Mouse (Mus musculus): ENCODE data around the gene Pkp3. TPM values are rescaled to one million over a fixed set of nuclear protein-coding genes. Genes with fewer than 3 reads are reported as not detected.
"Not testable (repeated sequence)": the region's sequence is repeated elsewhere in the genome, so short reads cannot be mapped to it uniquely, and the experiment has no call there.

Gene Pkp3
- total RNA-seq (2021): not detected
- long read RNA-seq, experiment 1: 0 reads
- long read RNA-seq, experiment 2: 0 reads

DNA sequence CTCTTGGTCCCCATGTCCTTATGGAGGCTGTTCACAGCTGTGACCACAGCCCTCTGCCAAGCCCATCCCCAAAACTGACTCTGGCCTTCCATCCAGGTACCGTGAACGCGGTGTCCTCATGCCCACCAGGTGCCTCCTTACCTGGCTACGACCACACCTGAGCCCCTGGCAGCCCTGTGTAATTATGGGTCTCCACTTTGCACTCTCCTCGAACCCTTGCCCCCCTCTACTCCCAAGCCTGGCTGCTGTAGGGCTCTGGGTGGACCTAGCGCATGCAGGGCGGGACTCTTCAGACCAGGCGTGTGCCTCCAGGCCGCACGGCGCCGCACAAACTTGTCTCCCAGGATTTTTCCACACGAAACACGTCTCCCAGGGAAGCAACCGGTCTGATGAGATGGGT is at the start of gene Pkp3:
TSS of gene Pkp3 (plus strand) at position 378 of the 400 bp plus-strand sequence.
- DNase-seq (ENCODE audit: low spot score in 2 of 2): no peak

DNA sequence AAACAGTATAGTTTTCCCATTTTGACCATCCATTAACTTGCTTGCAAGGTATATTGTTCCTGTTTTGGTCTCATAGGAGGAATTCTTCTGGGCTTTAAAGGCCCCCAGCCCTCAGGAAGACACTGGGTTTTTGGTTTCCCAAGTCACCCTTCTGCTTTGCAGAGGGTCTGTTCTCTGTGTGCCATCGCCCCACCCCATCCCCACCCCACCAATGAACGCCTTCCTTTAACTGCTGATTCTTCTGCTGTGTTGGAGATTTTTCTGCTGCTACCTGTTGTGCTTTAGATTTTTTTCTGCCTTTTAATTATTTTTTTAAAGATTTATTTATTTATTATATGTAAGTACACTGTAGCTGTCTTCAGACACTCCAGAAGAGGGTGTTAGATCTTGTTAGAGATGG is 49.2 kb upstream of the Pkp3 start, which contains the start of gene Gm17387:
TSS of gene Gm17387 (plus strand) at position 301 of the 400 bp plus-strand sequence.
- no peak for DNase-seq (ENCODE audit: low spot score in 2 of 2)

DNA sequence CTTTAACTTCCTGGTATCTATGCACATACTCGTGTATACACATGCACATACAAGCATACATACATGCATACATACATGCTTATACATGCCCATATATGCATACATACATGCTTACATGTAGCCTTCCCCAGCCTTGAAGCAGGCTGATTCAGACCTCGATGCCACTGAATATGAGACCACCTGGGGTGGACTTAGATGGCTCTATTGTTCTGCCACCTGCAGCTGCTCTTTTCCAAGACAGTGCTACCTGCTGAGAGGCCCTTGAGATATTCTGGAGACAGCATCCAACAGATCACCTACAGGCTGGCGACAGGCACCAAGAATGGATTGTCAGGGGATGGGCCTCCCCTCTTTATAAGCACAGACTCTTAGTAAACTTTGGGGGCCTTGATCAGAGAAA is 47.6 kb upstream of the Pkp3 start:
- DNase-seq (ENCODE audit: low spot score in 2 of 2): no peak

DNA sequence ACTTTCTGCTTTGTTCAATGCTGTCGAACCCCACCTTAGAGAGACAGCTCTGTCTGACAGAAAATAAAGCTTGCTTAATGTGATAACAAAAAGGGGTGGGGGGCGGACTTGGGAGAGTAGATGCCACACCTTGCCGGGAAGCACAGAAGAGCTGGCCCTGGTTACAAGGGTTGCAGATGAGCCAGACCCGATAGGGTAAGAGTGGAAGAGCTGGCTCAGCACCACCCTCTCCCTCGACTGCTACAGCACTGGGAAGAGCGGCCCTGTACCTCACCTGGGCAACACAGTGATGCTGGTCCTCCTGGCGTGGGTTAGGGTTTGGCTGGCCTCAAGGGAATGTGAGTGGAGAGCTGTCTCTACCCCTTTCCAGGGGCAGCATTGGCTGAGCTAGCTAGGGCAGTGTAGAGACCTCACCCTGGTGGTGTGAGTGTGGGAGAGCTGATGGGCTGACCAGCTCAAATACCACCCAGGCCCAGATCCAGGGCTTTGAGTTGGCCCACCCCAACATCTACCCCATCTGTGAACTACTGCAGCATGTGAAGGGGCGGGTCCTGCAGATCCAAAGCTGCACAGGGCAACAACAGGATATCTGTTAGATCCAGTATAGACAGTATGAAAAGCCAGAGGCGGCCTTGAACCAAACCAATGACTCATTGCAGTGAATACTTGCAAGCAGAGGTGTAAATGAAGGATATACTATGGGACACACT is 45.4 kb upstream of the Pkp3 start:
- no peak for DNase-seq (ENCODE audit: low spot score in 2 of 2)

DNA sequence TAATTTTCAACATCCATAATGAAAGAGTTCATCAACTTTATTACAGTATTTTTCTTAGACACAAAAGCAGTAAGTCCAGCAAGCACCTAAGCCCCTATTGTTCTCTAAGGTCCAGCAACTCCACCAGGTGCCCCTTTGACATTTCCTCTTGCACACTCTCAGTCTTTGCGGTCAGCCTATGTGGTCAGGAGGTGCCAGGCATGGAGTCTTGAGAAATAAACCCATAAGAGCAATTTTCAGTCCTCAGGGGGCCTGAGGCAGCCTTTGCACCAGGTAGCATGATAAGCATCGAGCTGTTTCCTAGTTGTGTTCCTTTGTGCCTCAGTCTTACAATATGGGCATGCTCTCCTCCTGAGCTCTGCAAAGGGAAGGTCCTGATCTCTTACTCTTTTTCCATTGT is 41.4 kb upstream of the Pkp3 start:
- DNase-seq (ENCODE audit: low spot score in 2 of 2): not testable (repeated sequence)

DNA sequence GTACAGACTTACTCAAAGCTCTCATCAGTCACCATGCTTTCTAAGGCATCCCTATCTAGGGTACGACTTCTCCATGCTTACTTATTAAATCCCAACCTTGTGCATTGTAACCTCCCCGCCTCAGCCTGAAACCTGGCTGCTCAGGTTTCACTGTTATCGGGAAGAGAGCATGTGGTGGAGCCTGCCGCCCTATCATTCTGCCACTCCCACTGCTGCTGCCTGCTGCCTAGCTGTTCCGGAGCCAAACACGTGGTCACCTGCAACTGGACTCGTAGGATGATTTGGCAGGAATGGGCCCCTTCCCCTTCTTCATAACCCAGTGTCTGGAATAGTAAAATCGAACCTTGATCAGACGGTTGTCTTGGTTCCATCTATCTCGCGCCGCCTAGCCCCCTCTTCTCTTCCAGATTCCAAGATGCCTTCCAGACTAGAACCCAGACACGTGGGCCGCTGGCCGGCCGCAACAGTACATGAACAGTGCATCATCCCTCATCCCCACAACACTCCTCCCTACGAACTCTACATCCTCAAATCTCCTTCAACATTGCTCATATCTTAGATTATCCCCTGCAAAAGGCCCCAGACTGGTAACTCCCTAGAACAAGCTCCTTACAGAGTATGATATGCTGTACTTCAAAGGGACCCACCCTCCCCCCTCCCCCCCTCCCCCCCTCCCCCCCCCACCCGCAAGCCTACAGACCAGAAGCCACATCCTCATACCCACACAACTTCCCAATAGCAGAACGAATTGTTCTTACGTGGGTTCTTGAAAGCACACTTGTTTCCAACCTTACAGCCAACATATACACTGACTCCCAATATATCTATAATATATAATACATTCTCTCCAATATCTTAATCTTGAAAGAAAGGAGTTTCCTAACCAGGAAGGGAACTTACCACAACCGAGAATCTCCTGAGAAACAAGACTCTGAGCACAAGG is 39.7 kb upstream of the Pkp3 start:
- no peak for DNase-seq (ENCODE audit: low spot score in 2 of 2)

DNA sequence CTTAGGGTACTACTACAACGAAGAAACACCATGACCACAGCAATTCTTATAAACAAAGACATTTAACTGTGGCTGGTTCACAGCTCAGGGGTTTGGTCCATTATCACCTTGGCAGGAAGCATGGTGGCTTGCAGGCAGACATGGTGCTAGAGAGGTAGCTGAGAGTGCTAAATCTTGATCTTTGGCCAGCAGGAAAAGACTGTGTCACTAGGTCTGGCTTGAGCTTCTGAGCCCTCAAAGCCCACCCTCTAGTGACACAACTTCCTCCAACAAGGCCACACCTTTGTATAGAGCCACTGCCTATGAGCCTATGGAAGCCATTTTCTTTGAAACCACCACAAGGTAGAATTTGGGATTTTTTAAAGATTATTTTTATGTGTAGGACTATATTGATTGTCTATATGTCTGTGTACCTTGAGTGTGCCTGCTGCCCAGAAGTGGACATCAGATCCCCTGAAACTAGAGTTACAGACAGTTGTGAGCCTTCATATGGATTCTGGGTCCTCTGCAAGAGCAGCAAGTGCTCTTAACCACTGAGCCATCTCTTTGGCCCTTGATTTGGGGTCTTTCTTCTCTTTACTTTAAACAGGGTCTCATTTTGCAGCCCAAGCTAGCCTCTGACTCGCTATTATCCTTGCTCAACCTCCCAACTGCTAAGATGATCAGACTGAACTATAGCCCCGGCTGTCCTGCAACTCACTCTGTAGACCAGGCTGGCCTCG is 38.5 kb upstream of the Pkp3 start:
- DNase-seq (ENCODE audit: low spot score in 2 of 2): no peak

DNA sequence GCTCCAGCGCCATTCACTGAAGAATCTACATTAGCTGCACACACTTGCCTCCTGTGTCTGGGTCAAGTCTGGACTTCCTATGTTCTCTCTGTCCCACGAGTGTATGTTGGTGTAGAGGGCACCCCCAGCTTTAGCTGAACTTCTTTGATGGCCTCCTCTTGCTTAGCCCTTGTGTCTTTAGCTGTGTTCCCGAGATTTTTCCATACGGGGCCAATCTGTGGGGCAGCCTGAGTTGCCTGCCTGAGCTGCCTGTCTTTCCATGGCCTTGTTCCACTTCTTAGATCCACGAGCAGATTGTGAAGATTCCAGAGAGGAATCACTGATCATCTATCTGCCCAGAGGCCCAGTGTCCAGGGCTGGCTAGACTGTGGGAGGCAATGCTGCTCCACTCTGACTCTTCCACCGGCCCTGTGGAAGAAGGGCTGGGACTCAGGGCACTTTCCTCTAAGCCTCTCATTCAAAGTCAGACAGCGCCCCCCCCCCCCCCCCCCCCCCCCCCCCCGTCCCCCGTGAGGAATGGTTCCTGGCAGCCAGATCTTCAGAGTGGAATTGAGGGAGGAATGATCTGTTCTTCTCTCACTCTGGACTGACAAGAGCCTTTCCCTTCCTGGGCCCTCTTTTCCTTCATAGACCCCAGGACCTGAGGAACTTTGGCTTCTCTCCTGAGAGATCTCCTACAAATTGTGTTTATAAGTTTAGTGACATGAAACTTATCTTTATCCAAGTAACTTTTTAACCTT is 37.0 kb upstream of the Pkp3 start:
- DNase-seq (ENCODE audit: low spot score in 2 of 2): no peak

DNA sequence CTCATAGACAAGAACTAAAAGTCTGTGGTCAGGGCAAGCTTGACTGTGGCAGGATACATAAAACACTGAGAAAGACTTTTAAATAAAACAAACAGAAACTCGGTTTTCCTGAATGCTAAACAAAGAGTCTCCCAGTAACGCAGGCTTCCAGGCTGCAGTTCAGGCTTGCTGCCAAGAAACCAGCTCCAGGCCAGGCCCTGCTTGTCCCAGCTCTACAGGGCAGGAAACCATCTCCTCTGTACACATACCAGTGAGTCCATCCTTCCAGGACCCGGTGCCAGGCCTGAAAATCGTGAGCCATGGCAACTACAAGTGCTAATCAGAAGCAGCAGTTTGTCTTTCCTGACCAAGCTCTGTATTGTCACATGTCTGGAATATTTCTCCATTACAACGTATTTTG is 36.4 kb upstream of the Pkp3 start:
- peak; percentile 42 to 68 for DNase-seq (ENCODE audit: low spot score in 2 of 2)

DNA sequence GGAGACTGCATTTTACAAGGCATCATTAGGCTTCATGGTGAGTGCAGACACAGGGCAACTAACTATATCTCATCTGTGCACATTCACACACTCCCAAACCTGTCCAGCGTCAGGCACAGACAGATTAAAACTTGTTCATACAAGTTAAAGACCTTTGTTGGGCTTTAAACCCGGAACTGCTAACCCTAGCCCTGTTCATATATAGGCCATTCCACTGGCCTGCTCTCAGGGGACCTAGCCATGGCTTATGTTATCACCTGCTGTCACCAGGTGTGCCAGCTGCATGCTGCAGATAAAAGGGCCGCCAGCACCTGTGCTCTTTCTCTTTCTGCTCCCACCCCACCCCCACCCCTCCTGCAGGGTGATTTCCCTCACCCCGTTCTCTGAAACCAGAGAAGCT is 35.5 kb upstream of the Pkp3 start:
- DNase-seq (ENCODE audit: low spot score in 2 of 2): no peak

DNA sequence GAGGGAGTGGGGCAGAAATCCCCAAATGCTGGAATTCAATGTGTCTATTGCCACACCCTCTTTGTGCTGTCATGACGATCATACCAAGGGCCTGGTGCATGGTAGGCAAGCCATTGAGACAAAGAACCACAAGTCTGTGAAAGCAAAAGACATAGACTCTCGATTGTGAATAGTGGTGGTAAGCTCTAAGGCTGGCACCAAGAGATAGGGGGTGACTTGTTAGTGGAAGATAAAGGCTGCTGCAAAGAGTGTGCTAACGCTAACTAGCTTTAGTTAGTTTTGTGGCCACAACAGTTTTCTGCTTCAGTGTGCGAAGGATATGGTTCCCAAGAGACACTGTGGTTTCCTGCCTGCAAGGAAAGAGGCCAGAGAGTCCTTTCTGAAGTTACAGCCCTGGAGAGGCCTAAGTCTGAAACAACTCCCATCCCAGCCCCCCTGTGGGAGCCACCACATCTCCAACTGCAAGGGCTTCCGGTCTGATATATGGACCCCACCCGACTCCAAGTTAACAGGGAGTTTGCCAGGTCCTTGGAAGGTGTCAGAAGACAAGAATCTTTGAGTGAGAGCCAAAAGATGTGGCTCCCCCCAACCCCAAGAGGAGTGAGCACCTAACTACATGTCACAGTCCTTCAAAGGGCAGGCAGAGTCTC is 31.0 kb upstream of the Pkp3 start:
- no peak for DNase-seq (ENCODE audit: low spot score in 2 of 2)

DNA sequence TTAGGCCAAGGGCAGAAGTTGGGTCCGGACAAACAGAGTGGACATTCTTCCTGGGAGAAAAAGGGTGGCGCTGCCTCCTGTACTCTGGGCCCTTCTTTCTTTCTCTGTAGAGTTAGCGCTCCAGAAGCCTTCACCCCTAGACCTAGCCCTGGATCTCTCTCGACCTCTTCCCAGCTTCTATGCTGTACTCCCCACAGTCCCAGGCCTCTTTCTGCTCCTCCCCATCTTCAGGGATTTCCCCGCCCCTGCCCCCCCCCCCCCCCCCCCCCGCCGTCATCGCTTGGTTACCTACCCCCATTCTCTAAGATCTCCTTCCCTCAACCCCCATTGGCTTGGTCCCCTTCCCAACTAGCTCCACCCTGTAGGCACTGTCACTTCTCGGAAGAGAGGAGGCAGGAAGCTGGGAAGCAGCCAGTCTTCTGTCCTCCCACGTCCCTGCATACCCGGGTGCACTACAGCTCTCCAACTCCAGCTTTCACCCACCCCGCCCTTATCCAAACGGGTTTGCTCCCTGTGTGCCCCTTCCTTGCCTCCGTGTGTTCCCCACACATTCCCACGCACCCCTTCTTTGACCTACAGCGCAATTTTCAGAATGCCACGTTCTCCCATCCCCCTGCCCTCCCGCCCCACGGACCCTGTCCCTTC is 30.3 kb upstream of the Pkp3 start:
- peak; percentile 69 to 77 for DNase-seq (ENCODE audit: low spot score in 2 of 2)

DNA sequence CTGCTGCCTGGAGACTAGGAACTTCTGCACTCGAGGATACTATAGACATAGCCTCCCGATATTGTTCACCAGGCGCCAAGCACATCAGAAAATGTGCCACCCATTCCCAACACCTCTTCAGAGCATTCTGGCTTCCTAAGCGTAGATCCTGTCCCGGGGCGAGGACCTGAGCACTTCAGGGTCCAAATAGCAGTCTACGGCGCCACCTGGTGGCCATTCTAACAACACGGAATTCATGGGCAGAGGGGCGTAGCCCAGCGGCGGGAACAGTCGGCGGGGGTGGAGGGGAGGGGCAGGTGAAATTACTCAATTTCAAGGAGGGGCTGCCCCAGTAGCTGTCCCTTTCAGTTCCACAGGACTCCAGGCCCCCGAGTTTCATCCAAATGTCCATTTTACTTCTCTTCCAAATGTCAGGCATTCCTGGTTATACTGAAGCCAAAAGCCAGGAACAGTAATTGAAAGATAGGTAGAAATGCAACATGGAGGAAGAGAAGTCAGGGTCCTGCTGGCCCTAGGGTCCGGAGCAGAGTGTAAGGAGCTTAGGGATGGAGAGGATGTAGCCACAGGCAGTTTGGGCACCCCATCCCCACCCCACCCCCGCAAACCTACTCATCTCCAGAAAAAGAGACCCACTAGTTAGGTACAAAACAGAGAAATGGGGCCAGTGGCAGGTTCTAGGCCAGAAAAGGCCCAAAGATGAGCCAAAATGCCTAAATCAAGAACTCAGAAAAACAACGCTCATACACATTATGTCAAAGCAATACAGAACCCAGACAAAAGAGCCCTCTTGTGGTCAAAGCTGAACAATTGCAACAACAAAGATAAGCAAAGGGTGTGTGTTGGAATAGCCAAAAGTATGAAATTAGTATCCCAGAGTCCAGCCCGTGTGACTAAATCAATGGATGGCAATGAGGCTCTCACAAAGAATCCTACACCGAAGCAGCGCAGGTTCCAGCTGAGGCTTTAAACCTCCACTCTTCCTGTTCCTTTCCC is 29.5 kb upstream of the Pkp3 start:
- peak; percentile 86 to 92 for DNase-seq (ENCODE audit: low spot score in 2 of 2)

DNA sequence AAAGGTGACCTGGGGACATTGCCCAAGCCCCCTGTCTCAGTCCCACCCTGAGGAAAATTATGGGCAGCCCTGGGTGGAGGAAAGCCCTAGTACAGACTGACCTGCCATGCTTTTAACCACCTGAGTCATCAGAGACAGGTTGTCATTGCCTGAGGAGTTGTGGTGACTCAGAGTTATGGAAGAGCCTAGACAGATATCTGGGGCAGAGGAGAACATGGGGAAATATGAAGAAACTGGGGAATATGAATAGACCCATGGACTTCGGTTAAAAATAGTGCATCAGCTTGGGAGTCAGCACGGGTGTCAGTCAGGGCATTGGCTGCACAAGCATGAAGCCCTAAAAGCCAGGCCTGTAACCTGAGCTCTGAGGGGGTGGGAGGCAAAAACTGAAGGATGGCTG is 28.7 kb upstream of the Pkp3 start:
- no peak for DNase-seq (ENCODE audit: low spot score in 2 of 2)

DNA sequence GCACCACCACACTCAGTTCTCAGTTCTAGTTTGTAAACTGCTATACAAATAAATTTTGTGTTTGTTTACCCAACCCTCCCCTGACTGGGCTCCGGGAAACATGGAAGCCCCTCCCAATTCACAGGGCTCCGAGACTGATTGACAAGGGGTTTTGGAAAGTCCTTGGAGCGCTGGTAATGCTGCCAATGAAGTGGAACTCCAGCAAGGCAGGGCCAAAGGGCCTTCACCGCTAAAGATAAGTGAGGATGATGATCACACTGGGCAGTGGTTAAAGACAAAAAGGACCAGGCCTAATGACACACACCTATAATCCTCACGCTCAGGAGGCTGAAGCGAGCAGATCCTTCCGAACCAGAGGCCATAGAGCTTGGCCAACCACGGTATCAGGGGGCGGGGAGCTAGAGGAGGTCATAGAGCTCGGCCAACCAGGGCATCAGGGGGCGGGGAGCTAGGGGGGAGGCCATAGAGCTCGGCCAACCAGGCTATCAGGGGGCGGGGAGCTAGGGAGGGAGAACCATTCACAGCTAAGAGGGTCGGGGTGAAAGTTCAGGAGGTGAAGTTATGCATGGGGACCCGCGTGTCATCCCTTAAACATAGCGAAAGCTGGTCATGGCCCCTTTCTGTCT is 26.8 kb upstream of the Pkp3 start:
- no peak for DNase-seq (ENCODE audit: low spot score in 2 of 2)

DNA sequence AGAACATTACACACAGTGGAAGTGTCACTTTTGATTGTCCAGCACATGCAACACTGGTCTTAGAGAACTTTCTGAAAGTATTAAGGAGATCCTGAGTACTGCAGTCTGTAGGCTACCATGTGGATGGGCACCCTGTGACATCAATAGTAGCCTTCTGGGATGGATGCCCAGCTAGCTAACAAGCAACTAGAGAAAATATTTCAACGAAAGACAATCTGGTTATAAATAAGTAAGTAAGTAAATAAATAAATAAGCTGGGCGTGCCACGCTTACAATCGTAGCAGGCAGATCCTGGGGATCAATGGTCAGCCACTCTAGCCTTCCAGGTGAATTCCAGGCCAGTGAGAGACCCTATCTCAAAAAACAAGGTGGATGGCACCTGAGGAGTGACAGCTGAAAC is 26.0 kb upstream of the Pkp3 start:
- DNase-seq (ENCODE audit: low spot score in 2 of 2): no peak

DNA sequence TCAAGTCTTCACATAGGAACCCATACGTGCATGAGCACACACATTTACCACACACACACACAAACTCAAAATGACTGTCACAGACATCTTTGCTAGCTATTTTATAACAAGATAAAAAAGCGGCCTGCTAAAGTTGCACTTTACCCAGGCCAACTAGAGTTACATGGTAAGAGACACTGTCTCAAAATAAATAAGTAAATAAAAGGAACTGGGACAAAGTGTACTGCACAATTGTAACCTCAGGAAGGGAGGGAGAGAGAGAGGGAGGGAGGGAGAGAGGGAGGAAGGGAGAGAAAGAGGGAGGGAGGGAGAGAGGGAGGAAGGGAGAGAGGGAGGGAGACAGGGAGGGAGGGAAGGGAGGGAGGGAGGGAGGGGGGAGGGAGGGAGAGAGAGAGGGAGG is 25.6 kb upstream of the Pkp3 start:
- DNase-seq (ENCODE audit: low spot score in 2 of 2): no peak

DNA sequence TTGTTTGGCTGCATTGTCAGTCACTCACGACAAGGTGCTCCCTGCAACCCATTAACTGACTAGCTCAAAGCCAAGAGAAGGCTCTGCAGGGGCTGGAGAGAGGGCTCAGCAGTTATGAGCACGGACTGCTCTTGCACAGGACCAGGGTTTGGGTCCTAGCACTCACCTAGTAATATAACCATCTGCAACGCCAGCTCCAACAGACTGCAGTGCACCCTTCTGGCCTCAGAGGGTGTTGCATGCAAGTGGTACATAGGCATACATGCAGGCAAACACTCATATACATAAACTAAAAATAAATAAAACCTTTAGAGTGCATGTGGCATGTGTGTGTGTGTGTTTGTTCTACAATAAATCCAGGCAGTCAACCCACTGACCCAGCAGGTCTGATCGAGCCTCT is 22.2 kb upstream of the Pkp3 start:
- DNase-seq (ENCODE audit: low spot score in 2 of 2): no peak
